Mouse (Mus musculus): ENCODE measurements around the gene Id1. TPM values are rescaled to one million over a fixed set of nuclear protein-coding genes. Genes with fewer than 3 reads are reported as not detected.
A peak's percentile ranks its signal among the peaks of the same experiment; 100 is the strongest.

The Id1 gene
- polyA plus RNA-seq, 1 experiment from 2014 or later, result 228 TPM

GRCm38 (mm10) chr2:152725178-152725750 lies 10.8 kb upstream of the Id1 start:
- DNase-seq (ENCODE audit: low spot score) (peak; percentile 47), ATAC-seq (ENCODE audit: low FRiP score, low TSS enrichment) (no peak)
- H3K4me3 ChIP-seq (ENCODE audit: low read depth, low read length), result no peak overlapping the region
- H3K4me1 ChIP-seq (replicated peaks; ENCODE audit: control insufficient read depth, insufficient read depth), result peaks cover 12% of the 10 kb centered on the region
- peak overlapping the region; percentile 91 for H3K27ac ChIP-seq (replicated peaks)
- TF ChIP-seq EP300 (optimal IDR thresholded peaks at IDR 0.05) (no peak), CTCF (IDR thresholded peaks at IDR 0.05; ENCODE audit: low read depth) (no peak)
- no peaks in the 10 kb centered on the region for H3K36me3 ChIP-seq (ENCODE audit: control insufficient read depth, insufficient read depth, low read length)
- H3K9ac ChIP-seq (ENCODE audit: low read length), result no peak overlapping the region
- 53% methylated on average over 15 of the region's 15 CpGs for WGBS
- H3K27me3 ChIP-seq (ENCODE audit: control insufficient read depth, insufficient read depth, low read length), result no peaks in the 10 kb centered on the region
- no peak overlapping the region for H3K4me2 ChIP-seq (replicated peaks; ENCODE audit: low read depth)
- no peaks in the 10 kb centered on the region for H3K9me3 ChIP-seq (ENCODE audit: control insufficient read depth, low read length)

DNA sequence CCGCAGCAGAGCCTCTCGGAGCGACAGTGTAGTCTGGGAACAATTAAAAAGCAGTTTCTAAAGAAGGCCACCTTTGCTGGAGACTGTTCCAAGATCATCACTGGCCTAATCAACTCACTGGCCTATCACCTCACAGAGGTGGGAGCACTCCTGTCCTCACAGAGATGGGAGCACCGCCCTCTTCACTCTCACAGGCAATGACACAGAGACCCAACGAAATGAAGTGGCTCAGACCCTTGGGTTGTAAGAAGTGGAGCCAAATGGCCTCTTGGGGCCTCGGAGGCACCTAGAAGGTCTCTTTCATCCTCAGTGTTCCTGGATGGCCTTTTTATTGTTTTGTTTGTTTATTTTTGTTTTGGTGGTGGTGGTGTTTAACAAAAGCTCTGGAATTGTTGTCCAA lies 9.8 kb upstream of the Id1 start:
- Histone ChIP-seq H3K36me3 (ENCODE audit: control insufficient read depth, insufficient read depth, low read length) (no peaks in the 10 kb centered on the region), H3K27ac (replicated peaks) (peak overlapping the region; percentile 91), H3K4me1 (replicated peaks; ENCODE audit: control insufficient read depth, insufficient read depth) (peaks cover 12% of the 10 kb centered on the region), H3K27me3 (ENCODE audit: control insufficient read depth, insufficient read depth, low read length) (no peaks in the 10 kb centered on the region), H3K4me3 (ENCODE audit: low read depth, low read length) (no peak overlapping the region), H3K9ac (ENCODE audit: low read length) (no peak overlapping the region), H3K9me3 (ENCODE audit: control insufficient read depth, low read length) (no peaks in the 10 kb centered on the region), H3K4me2 (replicated peaks; ENCODE audit: low read depth) (no peak overlapping the region)
- TF ChIP-seq EP300 (optimal IDR thresholded peaks at IDR 0.05), result no peak
- no peak for TF ChIP-seq CTCF (IDR thresholded peaks at IDR 0.05; ENCODE audit: low read depth)
- ATAC-seq (ENCODE audit: low FRiP score, low TSS enrichment) (no peak), DNase-seq (ENCODE audit: low spot score) (no peak)
- WGBS, result 87% methylated on average over 6 of the region's 6 CpGs

GRCm38 (mm10) chr2:152726751-152727335 lies 9.2 kb upstream of the Id1 start:
- Histone ChIP-seq H3K4me1 (replicated peaks; ENCODE audit: control insufficient read depth, insufficient read depth) (peaks cover 12% of the 10 kb centered on the region), H3K36me3 (ENCODE audit: control insufficient read depth, insufficient read depth, low read length) (no peaks in the 10 kb centered on the region), H3K9ac (ENCODE audit: low read length) (no peak overlapping the region), H3K27me3 (ENCODE audit: control insufficient read depth, insufficient read depth, low read length) (no peaks in the 10 kb centered on the region), H3K4me2 (replicated peaks; ENCODE audit: low read depth) (no peak overlapping the region), H3K4me3 (ENCODE audit: low read depth, low read length) (no peak overlapping the region), H3K9me3 (ENCODE audit: control insufficient read depth, low read length) (no peaks in the 10 kb centered on the region), H3K27ac (replicated peaks) (peak overlapping the region; percentile 91)
- WGBS, result 23% methylated on average over 6 of the region's 6 CpGs
- peak; percentile 78 for DNase-seq (ENCODE audit: low spot score)
- peak; percentile 29 for TF ChIP-seq EP300 (optimal IDR thresholded peaks at IDR 0.05)
- TF ChIP-seq CTCF (IDR thresholded peaks at IDR 0.05; ENCODE audit: low read depth), result no peak
- peak; percentile 62 for ATAC-seq (ENCODE audit: low FRiP score, low TSS enrichment)

- no peak overlapping the region for H3K4me3 ChIP-seq (ENCODE audit: low read depth, low read length)
- H3K27me3 ChIP-seq (ENCODE audit: control insufficient read depth, insufficient read depth, low read length), result no peaks in the 10 kb centered on the region
- peak; percentile 43 for ATAC-seq (ENCODE audit: low FRiP score, low TSS enrichment)
- no peaks in the 10 kb centered on the region for H3K9me3 ChIP-seq (ENCODE audit: control insufficient read depth, low read length)
- H3K4me1 ChIP-seq (replicated peaks; ENCODE audit: control insufficient read depth, insufficient read depth), result peaks cover 12% of the 10 kb centered on the region
- TF ChIP-seq CTCF (IDR thresholded peaks at IDR 0.05; ENCODE audit: low read depth), result no peak
- no peak for TF ChIP-seq EP300 (optimal IDR thresholded peaks at IDR 0.05)
- H3K36me3 ChIP-seq (ENCODE audit: control insufficient read depth, insufficient read depth, low read length), result no peaks in the 10 kb centered on the region
- peak; percentile 70 for DNase-seq (ENCODE audit: low spot score)
- WGBS, result 69% methylated on average over 14 of the region's 14 CpGs
- H3K4me2 ChIP-seq (replicated peaks; ENCODE audit: low read depth), result no peak overlapping the region
- peak overlapping the region; percentile 91 for H3K27ac ChIP-seq (replicated peaks)
- 0 out of 2 replicates have a peak overlapping the region, but pooled peaks have one; percentile 18 for H3K9ac ChIP-seq (ENCODE audit: low read length)
These were observed 8.1 kb upstream of the Id1 start for GRCm38 (mm10) chr2:152727795-152728510.

GRCm38 (mm10) chr2:152728594-152728993 lies 7.5 kb upstream of the Id1 start:
- H3K4me1 ChIP-seq (replicated peaks; ENCODE audit: control insufficient read depth, insufficient read depth), result peaks cover 10% of the 10 kb centered on the region
- 51% methylated on average over 7 of the region's 7 CpGs for WGBS
- TF ChIP-seq CTCF (IDR thresholded peaks at IDR 0.05; ENCODE audit: low read depth), result no peak
- no peak for TF ChIP-seq EP300 (optimal IDR thresholded peaks at IDR 0.05)
- H3K27me3 ChIP-seq (ENCODE audit: control insufficient read depth, insufficient read depth, low read length), result no peaks in the 10 kb centered on the region
- H3K36me3 ChIP-seq (ENCODE audit: control insufficient read depth, insufficient read depth, low read length), result no peaks in the 10 kb centered on the region
- no peak for ATAC-seq (ENCODE audit: low FRiP score, low TSS enrichment)
- DNase-seq (ENCODE audit: low spot score), result peak; percentile 17
- no peaks in the 10 kb centered on the region for H3K9me3 ChIP-seq (ENCODE audit: control insufficient read depth, low read length)
- peak overlapping the region; percentile 91 for H3K27ac ChIP-seq (replicated peaks)
- no peak overlapping the region for H3K4me3 ChIP-seq (ENCODE audit: low read depth, low read length)
- H3K9ac ChIP-seq (ENCODE audit: low read length), result no peak overlapping the region
- no peak overlapping the region for H3K4me2 ChIP-seq (replicated peaks; ENCODE audit: low read depth)
